Mouse (Mus musculus): ENCODE results near the gene Gsk3b. TPM values are rescaled to one million over a fixed set of nuclear protein-coding genes. Genes with fewer than 3 reads are reported as not detected.
"Not testable (repeated sequence)": the region's sequence is repeated elsewhere in the genome, so short reads cannot be mapped to it uniquely, and the experiment has no call there.

The Gsk3b gene
- total and polyA plus RNA-seq, 3 experiments, result 6.1 to 30.8 (median 15.5) TPM

DNA sequence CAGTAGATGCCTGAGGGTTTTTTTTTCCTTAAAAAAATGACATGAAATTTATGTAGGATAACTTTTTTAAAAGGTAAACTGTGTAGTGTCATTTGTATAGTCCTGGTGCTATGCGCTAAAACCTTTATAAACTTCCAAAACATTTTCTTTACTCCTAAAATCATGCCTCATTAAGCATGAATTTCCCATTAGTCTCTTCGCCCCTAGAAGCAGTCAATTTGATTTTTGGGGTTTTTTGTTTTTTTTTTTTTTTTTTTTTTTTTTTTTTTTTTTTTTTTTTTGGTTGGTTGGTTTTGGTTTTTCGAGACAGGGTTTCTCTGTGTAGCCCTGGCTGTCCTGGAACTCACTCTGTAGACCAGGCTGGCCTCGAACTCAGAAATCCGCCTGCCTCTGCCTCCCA, 133.7 kb downstream of the Gsk3b start:
- H3K79me2 ChIP-seq (replicated peaks; ENCODE audit: control insufficient read depth, extremely low read depth, insufficient read depth, poor library complexity, severe bottlenecking); H3K27ac ChIP-seq (ENCODE audit: insufficient read depth, low read depth); H3K4me3 ChIP-seq (replicated peaks in 1 of 3; ENCODE audit: low read depth in 2 of 3, low read length in 2 of 3, poor library complexity in 1 of 3); H3K4me2 ChIP-seq (ENCODE audit: insufficient read depth, low read depth, poor library complexity, severe bottlenecking); H3K27me3 ChIP-seq (replicated peaks); DNase-seq (ENCODE audit: extremely low read depth); H3K9ac ChIP-seq (ENCODE audit: insufficient read depth, low read depth); H3K9me3 ChIP-seq (replicated peaks; ENCODE audit: low read length); dilution Hi-C loops (cut with MboI; ENCODE audit: extremely low pct_ligation_motif_present, extremely low pct_unique_long_range_greater_than_20kb, low sequenced_read_pairs): not testable (repeated sequence)
- H3K4me1 ChIP-seq (ENCODE audit: control insufficient read depth in 1 of 2, insufficient read depth in 2 of 2), result peaks cover 0 to 16% of the 10 kb centered on the region in 2 experiments; a peak in 2 of 4 replicates
- in situ Hi-C loops (cut with MboI; ENCODE audit: low pct_ligation_motif_present, low pct_unique_long_range_greater_than_20kb, low sequenced_read_pairs), result loop anchor here (25.0 kb wide), 1 partner anchor 535 kb away; no protein-coding TSS in a partner anchor
- peaks cover 38 to 62% of the 10 kb centered on the region in 2 experiments for H3K36me3 ChIP-seq (replicated peaks in 1 of 2; ENCODE audit: control insufficient read depth in 1 of 2, insufficient read depth in 1 of 2, low read length in 1 of 2)
- peak; percentile 77 for TF ChIP-seq ZNF384 (IDR thresholded peaks at IDR 0.05; ENCODE audit: low read depth, low read length)

GRCm38 (mm10) chr16:38236936-38237585, 148.3 kb downstream of the Gsk3b start:
- no peaks in the 10 kb centered on the region for H3K9me3 ChIP-seq (replicated peaks; ENCODE audit: low read length)
- peaks cover 14 to 46% of the 10 kb centered on the region in 2 experiments for H3K36me3 ChIP-seq (replicated peaks in 1 of 2; ENCODE audit: control insufficient read depth in 1 of 2, insufficient read depth in 1 of 2, low read length in 1 of 2)
- DNase-seq (ENCODE audit: extremely low read depth), result no peak
- H3K4me2 ChIP-seq (ENCODE audit: insufficient read depth, low read depth, poor library complexity, severe bottlenecking), result no peak overlapping the region
- dilution Hi-C loops (cut with MboI; ENCODE audit: extremely low pct_ligation_motif_present, extremely low pct_unique_long_range_greater_than_20kb, low sequenced_read_pairs), result no loop called here
- in situ Hi-C loops (cut with MboI; ENCODE audit: low pct_ligation_motif_present, low pct_unique_long_range_greater_than_20kb, low sequenced_read_pairs), result no loop called here
- no peaks in the 10 kb centered on the region for H3K27me3 ChIP-seq (replicated peaks)
- no peak overlapping the region for H3K27ac ChIP-seq (ENCODE audit: insufficient read depth, low read depth)
- no peak for TF ChIP-seq JUN (IDR thresholded peaks at IDR 0.05; ENCODE audit: insufficient read depth, low read depth, low read length)
- no peak for TF ChIP-seq EP300 (IDR thresholded peaks at IDR 0.05; ENCODE audit: low read length)
- no peak for TF ChIP-seq MEF2A (IDR thresholded peaks at IDR 0.05; ENCODE audit: borderline replicate concordance, low read depth, low read length)
- no peak for TF ChIP-seq USF2 (conservative IDR thresholded peaks at IDR 0.05; ENCODE audit: low read depth, low read length)
- no peak overlapping the region for H3K4me3 ChIP-seq (replicated peaks in 1 of 3; ENCODE audit: low read depth in 2 of 3, low read length in 2 of 3, poor library complexity in 1 of 3)
- H3K9ac ChIP-seq (ENCODE audit: insufficient read depth, low read depth), result no peak overlapping the region
- peaks cover 10 to 32% of the 10 kb centered on the region in 2 experiments for H3K4me1 ChIP-seq (ENCODE audit: control insufficient read depth in 1 of 2, insufficient read depth in 2 of 2)
- no peaks in the 10 kb centered on the region for H3K79me2 ChIP-seq (replicated peaks; ENCODE audit: control insufficient read depth, extremely low read depth, insufficient read depth, poor library complexity, severe bottlenecking)

DNA sequence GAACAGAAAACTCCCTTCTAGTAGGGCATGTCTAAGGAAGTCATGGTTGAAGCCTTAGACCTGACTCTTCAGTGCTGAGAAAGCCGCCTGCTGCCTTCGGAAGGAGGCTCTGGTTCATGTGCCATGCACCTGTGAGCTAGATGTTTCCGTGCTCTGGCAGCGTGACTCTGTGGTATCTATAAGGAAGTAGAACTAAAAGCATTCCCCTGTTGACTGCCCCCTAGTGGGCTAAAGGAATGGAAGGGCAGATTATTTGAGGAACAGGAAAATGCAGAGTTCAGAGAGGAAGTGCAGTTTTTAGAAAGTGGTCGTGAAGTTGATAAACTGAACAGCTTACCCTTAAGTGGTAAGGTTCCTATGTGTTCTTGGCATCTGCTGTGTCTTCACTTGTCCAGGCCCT, 150.9 kb downstream of the Gsk3b start:
- H3K4me3 ChIP-seq (replicated peaks in 1 of 3; ENCODE audit: low read depth in 2 of 3, low read length in 2 of 3, poor library complexity in 1 of 3), result no peak overlapping the region
- TF ChIP-seq MYC (IDR thresholded peaks at IDR 0.05; ENCODE audit: low read depth, low read length) (peak; percentile 100), JUND (conservative IDR thresholded peaks at IDR 0.05; ENCODE audit: low read depth, low read length) (peak; percentile 79), HCFC1 (IDR thresholded peaks at IDR 0.05; ENCODE audit: low read depth, low read length) (peak; percentile 71), CHD2 (IDR thresholded peaks at IDR 0.05; ENCODE audit: low read length) (no peak), ZC3H11A (IDR thresholded peaks at IDR 0.05; ENCODE audit: low read depth, low read length) (no peak), ZKSCAN1 (IDR thresholded peaks at IDR 0.05; ENCODE audit: borderline replicate concordance, low read depth, low read length) (no peak), SIN3A (IDR thresholded peaks at IDR 0.05; ENCODE audit: low read length) (peak; percentile 92), MXI1 (IDR thresholded peaks at IDR 0.05; ENCODE audit: low read depth, low read length) (peak; percentile 91), ZMIZ1 (IDR thresholded peaks at IDR 0.05; ENCODE audit: low read depth, low read length) (no peak), CHD1 (IDR thresholded peaks at IDR 0.05; ENCODE audit: low read depth, low read length) (no peak), JUN (IDR thresholded peaks at IDR 0.05; ENCODE audit: insufficient read depth, low read depth, low read length) (peak; percentile 46; the same call in 1 of the 2 replicates), NRF1 (IDR thresholded peaks at IDR 0.05; ENCODE audit: low read depth, low read length) (peak; percentile 32; the same call in 1 of the 2 replicates), RCOR1 (conservative IDR thresholded peaks at IDR 0.05; ENCODE audit: low read depth, low read length) (peak; percentile 95), TCF12 (IDR thresholded peaks at IDR 0.05; ENCODE audit: low read depth, low read length) (peak; percentile 88), RAD21 (IDR thresholded peaks at IDR 0.05; ENCODE audit: low read depth, low read length) (peak; percentile 72), ELF1 (IDR thresholded peaks at IDR 0.05; ENCODE audit: low read depth, low read length) (peak; percentile 95), MAFK (IDR thresholded peaks at IDR 0.05; ENCODE audit: insufficient replicate concordance, low read length) (0 out of 2 replicates have a peak, but pooled peaks have one; percentile 40), SMC3 (IDR thresholded peaks at IDR 0.05; ENCODE audit: low read depth, low read length) (peak; percentile 89), POLR2A (IDR thresholded peaks at IDR 0.05; ENCODE audit: low read depth, low read length) (peak; percentile 56), IRF4 (IDR thresholded peaks at IDR 0.05; ENCODE audit: low read depth, low read length) (peak; percentile 81), MAZ (IDR thresholded peaks at IDR 0.05; ENCODE audit: low read depth, low read length) (0 out of 2 replicates have a peak, but pooled peaks have one; percentile 30)

More for the DNA sequence above, 150.9 kb downstream of the Gsk3b start:
- Histone ChIP-seq H3K27me3 (replicated peaks) (no peaks in the 10 kb centered on the region), H3K36me3 (replicated peaks in 1 of 2; ENCODE audit: control insufficient read depth in 1 of 2, insufficient read depth in 1 of 2, low read length in 1 of 2) (peaks cover 14 to 51% of the 10 kb centered on the region in 2 experiments), H3K9ac (ENCODE audit: insufficient read depth, low read depth) (no peak overlapping the region), H3K9me3 (replicated peaks; ENCODE audit: low read length) (no peaks in the 10 kb centered on the region), H3K4me1 (ENCODE audit: control insufficient read depth in 1 of 2, insufficient read depth in 2 of 2) (peaks cover 10 to 32% of the 10 kb centered on the region in 2 experiments), H3K27ac (ENCODE audit: insufficient read depth, low read depth) (0 out of 2 replicates have a peak overlapping the region, but pooled peaks have one; percentile 1), H3K79me2 (replicated peaks; ENCODE audit: control insufficient read depth, extremely low read depth, insufficient read depth, poor library complexity, severe bottlenecking) (no peaks in the 10 kb centered on the region), H3K4me2 (ENCODE audit: insufficient read depth, low read depth, poor library complexity, severe bottlenecking) (peak overlapping the region; percentile 42; the same call in 1 of the 2 replicates)
- dilution Hi-C loops (cut with MboI; ENCODE audit: extremely low pct_ligation_motif_present, extremely low pct_unique_long_range_greater_than_20kb, low sequenced_read_pairs) (no loop called here), in situ Hi-C loops (cut with MboI; ENCODE audit: low pct_ligation_motif_present, low pct_unique_long_range_greater_than_20kb, low sequenced_read_pairs) (no loop called here)
- DNase-seq (ENCODE audit: extremely low read depth), result peak; percentile 98
